Mouse (Mus musculus) small intestine, adult 2 months (tissue): Measurements from ENCODE around the gene Hist1h4h.

Experiments used
- CTCF ChIP-seq: fragments of 200-500 bp; IDR thresholded peaks from 2 replicates; pipeline ENCODE4 v1.5.1; 2012; ENCODE audit warnings: low read depth, mild to moderate bottlenecking, control low read depth, inconsistent platforms, low read length, moderate library complexity, mixed read lengths; ENCODE audit not compliant: insufficient replicate concordance, insufficient read length; ENCODE audit errors: extremely low read depth
- POLR2A ChIP-seq: fragments of 200-500 bp; IDR thresholded peaks from 2 replicates; pipeline ENCODE4 v1.6.1; 2012; ENCODE audit warnings: low read depth, mild to moderate bottlenecking, control low read depth, inconsistent platforms, low read length, moderate library complexity

DNA sequence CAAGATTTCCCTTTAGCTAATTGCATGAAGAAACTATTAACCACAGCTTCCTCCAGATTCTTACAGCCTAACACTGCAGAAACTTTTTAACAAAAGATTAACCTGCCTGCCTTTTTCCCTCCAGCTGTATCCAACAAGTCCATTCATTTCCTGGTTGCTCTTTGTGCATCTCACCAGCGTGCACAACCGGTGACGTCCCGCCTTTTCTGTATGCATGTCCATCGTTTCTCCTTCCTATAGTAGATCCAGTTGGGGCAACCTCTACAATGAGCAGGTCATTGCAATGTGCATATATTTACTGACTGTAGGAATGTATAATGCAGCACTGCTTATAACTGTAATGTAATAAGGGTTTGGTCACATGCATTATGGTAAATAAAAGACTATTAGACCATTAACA, 6.9 kb upstream of the Hist1h4h start:
- TF ChIP-seq POLR2A (no peak), CTCF (no peak)
